Mouse (Mus musculus) erythroblast, adult 5-6 weeks (primary cell): Measurements from ENCODE around the gene Tnpo1. TPM values are rescaled to one million over a fixed set of nuclear protein-coding genes. Genes with fewer than 3 reads are reported as not detected.
A peak's percentile ranks its signal among the peaks of the same experiment; 100 is the strongest.
"Not testable (repeated sequence)": the region's sequence is repeated elsewhere in the genome, so short reads cannot be mapped to it uniquely, and the experiment has no call there.

Source experiments
- ATAC-seq: replicated peaks from 2 replicates; pipeline ENCODE4 v1.8.0; 2016; ENCODE audit warnings: moderate number of reproducible peaks, mild to moderate bottlenecking, moderate TSS enrichment, inconsistent platforms; ENCODE audit not compliant: poor library complexity, low FRiP score, severe bottlenecking
- total RNA-seq, 2 experiments: library from RNA; stranded (forward) in 1 of 2; stranded (reverse) in 1 of 2; fragments of 150-400 nt in 1 of 2; fragments of 200-764, 138-1000 nt in 1 of 2; gene quantifications; 2 replicates each; pipeline versions ENCODE4 v1.2.3 to v1.2.4; 2015 to 2017; ENCODE audit warnings: low replicate concordance in 2 of 2

Gene Tnpo1
- total RNA-seq, 2 experiments from 2014 or later: 54.3 to 54.4 TPM

DNA sequence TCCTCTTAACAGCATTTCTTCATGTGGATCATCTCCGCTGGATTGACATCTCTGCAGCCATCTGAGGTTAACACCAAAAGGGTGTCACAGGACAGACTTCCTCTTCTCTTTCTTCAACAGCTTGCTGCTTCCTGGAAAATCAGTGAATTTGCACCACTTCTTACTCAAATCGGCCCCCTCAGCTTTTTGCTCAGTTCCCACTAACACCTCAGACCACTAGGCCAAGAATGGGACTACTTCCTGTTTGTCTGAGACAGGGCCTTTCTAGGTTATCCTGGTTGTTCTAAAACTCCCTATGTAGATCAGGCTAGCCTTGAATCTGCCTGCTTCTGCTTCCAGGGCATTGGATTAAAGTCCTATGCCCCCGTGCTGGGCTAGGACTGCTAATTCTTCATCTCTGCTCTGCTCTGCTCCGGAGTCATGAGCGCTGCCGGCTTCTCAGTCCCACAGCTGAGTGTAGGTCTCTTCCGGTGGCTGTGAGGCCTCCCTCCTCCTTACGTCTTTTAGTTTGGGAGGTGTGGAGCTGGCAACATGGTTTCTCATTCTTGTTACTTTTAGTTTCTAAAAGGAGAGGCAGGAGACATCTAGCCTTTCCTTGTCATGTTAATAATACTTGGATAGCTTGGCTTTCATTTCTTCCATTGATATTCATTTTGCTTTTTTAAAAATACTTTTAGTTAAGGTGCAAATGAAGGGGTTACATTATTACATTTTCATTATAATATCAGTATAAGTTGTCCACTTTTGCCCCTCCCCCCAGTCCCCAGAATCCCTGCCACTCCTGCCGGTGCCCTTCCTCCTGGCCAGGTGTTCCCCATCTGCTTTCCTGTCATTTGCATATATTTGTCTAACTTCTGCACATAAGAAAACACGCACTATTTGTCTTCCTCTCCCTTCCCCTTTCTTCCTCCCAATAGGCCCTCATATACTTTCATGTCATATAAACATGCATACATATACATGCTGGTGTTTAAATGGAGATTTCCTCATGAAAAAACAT is 93.4 kb downstream of the Tnpo1 start:
- no peak for ATAC-seq

DNA sequence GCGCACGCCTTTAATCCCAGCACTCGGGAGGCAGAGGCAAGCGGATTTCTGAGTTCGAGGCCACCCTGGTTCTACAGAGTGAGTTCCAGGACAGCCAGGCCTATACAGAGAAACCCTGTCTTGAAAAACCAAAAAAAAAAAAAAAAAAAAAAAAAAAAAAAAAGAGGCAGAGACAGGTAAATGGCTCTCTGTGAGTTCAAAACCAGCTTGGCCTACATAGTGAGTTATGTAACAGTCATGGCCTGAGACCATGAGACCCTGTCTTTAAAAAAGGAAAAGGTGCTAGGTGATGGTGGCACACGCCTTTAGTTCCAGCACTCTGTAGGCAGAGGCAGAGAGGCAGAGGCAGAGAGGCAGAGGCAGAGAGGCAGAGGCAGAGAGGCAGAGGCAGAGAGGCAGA is 97.2 kb downstream of the Tnpo1 start:
- not testable (repeated sequence) for ATAC-seq

DNA sequence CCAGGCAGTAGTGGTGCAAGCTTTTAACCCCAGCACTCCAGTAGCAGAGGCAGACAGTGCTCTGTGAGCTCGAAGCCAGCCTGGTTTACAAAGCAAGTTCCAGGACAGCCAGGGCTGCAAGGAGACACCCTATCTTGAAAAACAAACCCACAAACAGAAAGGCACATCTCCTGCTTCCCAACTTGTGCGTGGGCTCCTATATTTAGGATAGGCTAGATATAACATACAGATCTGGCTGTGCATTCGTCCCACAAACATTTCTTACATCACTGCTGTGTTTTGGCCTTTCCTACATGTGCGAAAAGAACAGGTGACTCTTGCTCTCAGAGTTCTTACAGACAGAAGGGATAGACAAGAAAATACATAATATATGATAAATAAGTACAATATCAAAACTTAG is 100.6 kb downstream of the Tnpo1 start:
- no peak for ATAC-seq

DNA sequence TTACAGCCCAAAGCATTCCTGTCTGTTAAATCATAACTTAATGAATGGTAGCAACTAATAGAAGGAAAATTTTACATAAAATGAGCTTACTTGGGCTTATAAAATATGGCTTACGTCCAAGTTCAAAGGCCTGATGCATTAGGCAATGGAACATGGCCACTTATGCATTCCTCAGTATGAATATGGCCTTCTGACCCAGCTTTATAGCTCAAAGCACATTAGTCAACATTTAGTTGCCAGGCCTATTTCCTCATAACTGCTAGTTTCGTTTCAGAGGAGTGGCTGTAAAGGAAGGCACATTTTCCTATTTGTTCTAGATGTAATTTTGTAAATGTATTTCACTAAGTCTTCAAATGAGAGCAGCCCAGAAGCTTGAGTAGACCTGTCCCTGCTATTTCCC is 107.1 kb downstream of the Tnpo1 start:
- ATAC-seq: no peak

GRCm38 (mm10) chr13:98818205-98818604 is 108.0 kb downstream of the Tnpo1 start:
- ATAC-seq: no peak

- no peak for ATAC-seq
These were observed 108.4 kb downstream of the Tnpo1 start for GRCm38 (mm10) chr13:98817766-98818165.

DNA sequence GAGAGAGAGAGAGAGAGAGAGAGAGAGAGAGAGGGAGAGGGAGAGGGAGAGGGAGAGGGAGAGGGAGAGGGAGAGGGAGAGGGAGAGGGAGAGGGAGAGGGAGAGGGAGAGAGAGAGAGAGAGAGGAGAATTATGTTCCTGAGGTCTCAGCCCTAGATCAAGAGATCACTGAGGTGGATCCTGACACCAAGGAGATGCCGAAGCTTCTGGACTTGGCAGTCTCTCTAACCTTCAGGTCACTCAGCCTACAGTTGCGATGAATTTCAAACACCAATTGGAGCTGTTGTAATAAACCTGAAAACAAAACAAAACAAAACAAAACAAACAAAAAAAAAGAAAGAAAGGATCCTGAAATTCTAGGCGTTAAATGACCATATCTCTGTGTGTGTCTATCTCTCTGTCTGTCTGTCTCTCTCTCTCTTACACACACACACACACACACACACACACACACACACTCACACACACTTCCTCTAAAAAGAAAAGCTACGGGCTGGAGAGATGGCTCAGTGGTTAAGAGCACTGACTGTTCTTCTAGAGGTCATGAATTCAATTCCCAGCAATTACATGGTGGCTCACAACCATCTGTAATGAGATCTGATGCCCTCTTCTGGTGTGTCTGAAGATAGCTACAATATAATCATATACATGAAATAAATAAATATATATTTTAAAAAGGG is 109.1 kb downstream of the Tnpo1 start:
- ATAC-seq: not testable (repeated sequence)

DNA sequence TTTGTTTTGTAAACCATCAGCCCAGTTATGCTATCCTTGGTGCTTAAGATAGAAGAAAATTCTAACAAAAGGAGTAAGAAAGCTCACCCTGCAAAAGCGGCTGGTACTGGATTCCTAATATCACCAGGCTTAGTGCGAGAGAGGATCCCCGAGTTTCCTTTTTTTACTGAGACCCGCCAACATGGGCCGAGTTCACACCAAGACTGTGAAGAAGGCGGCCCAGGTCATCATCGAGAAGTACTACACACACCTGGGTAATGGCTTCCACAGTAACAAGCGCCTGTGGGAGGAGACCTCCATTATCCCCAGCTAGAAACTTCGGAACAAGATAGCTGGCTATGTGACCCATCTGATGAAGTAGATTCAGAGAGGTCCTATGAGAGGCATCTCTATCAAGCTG is 109.6 kb downstream of the Tnpo1 start:
- ATAC-seq: no peak

- ATAC-seq: peak; percentile 84
These were observed 110.9 kb downstream of the Tnpo1 start, which contains the start of gene Fcho2 for GRCm38 (mm10) chr13:98815147-98815785. TSS of gene Fcho2 (minus strand) at chr13:98815449.

GRCm38 (mm10) chr13:98814275-98815040 is 111.7 kb downstream of the Tnpo1 start:
- no peak for ATAC-seq

GRCm38 (mm10) chr13:98813596-98814274 is 112.4 kb downstream of the Tnpo1 start:
- ATAC-seq: no peak

GRCm38 (mm10) chr13:98813167-98813566 is 113.0 kb downstream of the Tnpo1 start:
- ATAC-seq: no peak

DNA sequence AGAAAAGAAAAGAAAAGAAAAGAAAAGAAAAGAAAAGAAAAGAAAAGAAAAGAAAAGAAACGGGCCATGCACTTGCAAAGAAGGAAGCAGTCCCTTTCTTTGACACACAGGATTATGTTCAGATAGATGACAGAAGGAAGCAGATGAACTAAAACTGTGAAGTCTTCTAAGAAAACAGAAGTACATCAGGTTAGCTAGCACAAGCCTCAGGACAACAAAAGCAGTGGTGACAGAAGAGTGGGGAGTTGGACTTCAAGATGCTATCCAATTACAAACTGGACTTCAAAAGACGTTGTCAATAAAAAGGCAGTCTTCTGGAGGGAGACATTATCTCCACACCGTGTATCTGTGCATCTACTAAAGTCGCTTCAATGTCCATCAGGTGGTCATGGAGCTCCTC is 113.9 kb downstream of the Tnpo1 start:
- ATAC-seq: no peak

- peak; percentile 82 for ATAC-seq
These were observed 116.0 kb downstream of the Tnpo1 start for GRCm38 (mm10) chr13:98810143-98810542.

DNA sequence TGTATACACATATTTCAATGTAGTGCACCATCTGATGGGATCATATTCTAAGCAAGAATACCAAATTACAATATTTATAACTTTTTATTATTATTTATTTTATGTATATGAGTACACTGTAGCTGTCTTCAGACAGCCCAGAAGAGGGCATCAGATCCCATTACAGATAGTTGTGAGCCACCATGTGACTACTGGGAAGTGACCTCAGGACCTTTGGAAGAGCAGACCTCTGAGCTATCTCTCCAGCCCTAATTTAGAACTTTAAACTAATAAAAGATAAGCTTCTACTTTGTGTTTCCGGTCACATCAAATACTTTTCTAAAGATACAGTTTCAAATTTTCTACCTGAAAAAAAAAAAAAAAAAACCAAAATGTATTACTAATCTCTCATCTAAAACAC is 117.1 kb downstream of the Tnpo1 start:
- ATAC-seq: no peak

DNA sequence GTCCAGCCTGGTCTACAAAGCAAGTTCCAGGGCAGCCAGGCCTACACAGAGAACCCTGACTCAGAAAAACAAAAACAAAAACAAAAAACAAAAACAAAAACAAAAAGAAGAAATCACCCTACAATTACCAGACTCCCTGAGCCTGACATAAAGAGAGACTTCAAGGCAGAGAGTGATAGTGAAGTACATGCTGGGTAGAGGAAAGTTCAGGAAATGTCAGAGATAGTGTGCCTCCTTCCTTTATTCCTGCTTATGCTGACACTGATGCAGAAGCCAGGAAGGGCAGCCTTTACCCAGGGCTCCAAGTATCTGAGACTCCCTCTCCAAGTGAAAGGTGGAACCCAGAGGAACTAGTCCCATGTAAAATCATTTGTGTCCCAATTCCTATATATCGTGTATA is 121.7 kb downstream of the Tnpo1 start:
- ATAC-seq: no peak

GRCm38 (mm10) chr13:98803699-98804098 is 122.5 kb downstream of the Tnpo1 start:
- ATAC-seq: no peak

GRCm38 (mm10) chr13:98802957-98803356 is 123.2 kb downstream of the Tnpo1 start:
- no peak for ATAC-seq

GRCm38 (mm10) chr13:98795511-98795910 is 130.7 kb downstream of the Tnpo1 start:
- ATAC-seq: no peak
